Mouse (Mus musculus) intestine, postnatal 0 days (tissue): Measurements from ENCODE around the gene Npc1l1. TPM values are rescaled to one million over a fixed set of nuclear protein-coding genes. Genes with fewer than 3 reads are reported as not detected.

Experiments used
- ATAC-seq: fragments of 200-750 bp; cut with Nextera tagmentation; 2 replicates; pipeline ENCODE4 v1.8.0; 2017; ENCODE audit warnings: mild to moderate bottlenecking, moderate TSS enrichment, moderate library complexity
- H3K27ac ChIP-seq: fragments of 300-500 bp; sonication (generic); 2 replicates; pipeline ENCODE4 v1.5.1; 2014; ENCODE audit warnings: mild to moderate bottlenecking, low read depth, low read length, moderate library complexity
- H3K27me3 ChIP-seq: fragments of 300-500 bp; sonication (generic); replicated peaks from 2 replicates; pipeline ENCODE4 v1.6.1; 2014; ENCODE audit warnings: low read length, mixed read lengths; ENCODE audit not compliant: control insufficient read depth, insufficient read depth
- H3K36me3 ChIP-seq: fragments of 300-500 bp; sonication (generic); 2 replicates; pipeline ENCODE4 v1.6.1; 2014; ENCODE audit warnings: mild to moderate bottlenecking, moderate library complexity; ENCODE audit not compliant: control insufficient read depth, insufficient read depth
- H3K4me1 ChIP-seq: fragments of 300-500 bp; sonication (generic); replicated peaks from 2 replicates; pipeline ENCODE4 v1.6.1; 2014; ENCODE audit warnings: antibody characterized with exemption, low read length, mixed read lengths; ENCODE audit not compliant: control insufficient read depth, insufficient read depth
- H3K4me2 ChIP-seq: fragments of 300-500 bp; sonication (generic); replicated peaks from 2 replicates; pipeline ENCODE4 v1.6.1; 2014; ENCODE audit warnings: low read depth, mild to moderate bottlenecking, moderate library complexity
- H3K4me3 ChIP-seq: fragments of 300-500 bp; sonication (generic); 2 replicates; pipeline ENCODE4 v1.5.1; 2014; ENCODE audit warnings: low read depth, low read length
- H3K9ac ChIP-seq: fragments of 300-500 bp; sonication (generic); 2 replicates; pipeline ENCODE4 v1.6.1; 2014; ENCODE audit warnings: mild to moderate bottlenecking, low read depth, low read length
- H3K9me3 ChIP-seq: fragments of 300-500 bp; sonication (generic); 2 replicates; pipeline ENCODE4 v1.6.1; 2016; ENCODE audit warnings: mixed run types; ENCODE audit not compliant: control insufficient read depth
- CTCF ChIP-seq: sonication (generic); IDR thresholded peaks from 2 replicates; pipeline ENCODE4 v1.5.1; 2016; ENCODE audit warnings: low read depth, mild to moderate bottlenecking, control low read depth, antibody characterized with exemption, moderate library complexity
- WGBS: fragments of 180-500 bp; shearing (Covaris S2); extraction: QIAGEN DNeasy Blood & Tissue Kit; methylation state at CpG from one replicate; pipeline ENCODE4 v1.1.7; 2014; 5-methylcytosine and 5-hydroxymethylcytosine counted together
- polyA plus RNA-seq: library from polyadenylated mRNA; unstranded; fragments of >200 nt; fragmentation: Nextera tagmentation; extraction: Ambion mirVana; gene quantifications from 2 replicates; pipeline ENCODE4 v1.2.1, GENCODE M21; 2015

The Npc1l1 gene
- polyA plus RNA-seq, 1 experiment from 2014 or later = 70.7 TPM

GRCm38 (mm10) chr11:6184202-6184935, 45.6 kb downstream of the Npc1l1 start:
- Histone ChIP-seq H3K4me2 (no peak overlapping the region), H3K4me3 (no peak overlapping the region), H3K9ac (no peak overlapping the region), H3K9me3 (no peaks in the 10 kb centered on the region), H3K4me1 (peaks cover 3% of the 10 kb centered on the region; the same call in 1 of the 2 replicates), H3K36me3 (peaks cover 4% of the 10 kb centered on the region; the same call in 1 of the 2 replicates), H3K27me3 (no peaks in the 10 kb centered on the region), H3K27ac (no peak overlapping the region)
- no peak for TF ChIP-seq CTCF
- WGBS = 34% methylated on average over 11 of the region's 11 CpGs
- no peak for ATAC-seq

GRCm38 (mm10) chr11:6183246-6183645, 46.7 kb downstream of the Npc1l1 start:
- no peak for ATAC-seq
- no peaks in the 10 kb centered on the region for H3K27me3 ChIP-seq
- H3K9me3 ChIP-seq = no peaks in the 10 kb centered on the region
- no peak overlapping the region for H3K27ac ChIP-seq
- 77% methylated on average over 2 of the region's 2 CpGs for WGBS
- TF ChIP-seq CTCF = no peak
- H3K4me2 ChIP-seq = no peak overlapping the region
- peaks cover 3% of the 10 kb centered on the region; the same call in 1 of the 2 replicates for H3K4me1 ChIP-seq
- H3K4me3 ChIP-seq = no peak overlapping the region
- peaks cover 4% of the 10 kb centered on the region; the same call in 1 of the 2 replicates for H3K36me3 ChIP-seq
- no peak overlapping the region for H3K9ac ChIP-seq

GRCm38 (mm10) chr11:6180811-6181399, 49.0 kb downstream of the Npc1l1 start:
- Histone ChIP-seq H3K4me3 (no peak overlapping the region), H3K4me2 (no peak overlapping the region), H3K9ac (no peak overlapping the region), H3K27me3 (no peaks in the 10 kb centered on the region), H3K27ac (no peak overlapping the region), H3K36me3 (no peaks in the 10 kb centered on the region), H3K4me1 (peaks cover 3% of the 10 kb centered on the region; the same call in 1 of the 2 replicates), H3K9me3 (no peaks in the 10 kb centered on the region)
- peak; percentile 35 for TF ChIP-seq CTCF
- WGBS = 67% methylated on average over 6 of the region's 6 CpGs
- ATAC-seq = no peak

GRCm38 (mm10) chr11:6179194-6179593, 50.7 kb downstream of the Npc1l1 start:
- peaks cover 11% of the 10 kb centered on the region for H3K4me1 ChIP-seq
- no peak for TF ChIP-seq CTCF
- no peak overlapping the region for H3K4me2 ChIP-seq
- no peak overlapping the region for H3K9ac ChIP-seq
- ATAC-seq = no peak
- 27% methylated on average over 8 of the region's 8 CpGs for WGBS
- no peak overlapping the region for H3K27ac ChIP-seq
- H3K4me3 ChIP-seq = no peak overlapping the region
- H3K9me3 ChIP-seq = no peaks in the 10 kb centered on the region
- no peaks in the 10 kb centered on the region for H3K27me3 ChIP-seq
- no peaks in the 10 kb centered on the region for H3K36me3 ChIP-seq

- no peak for ATAC-seq
- Histone ChIP-seq H3K9ac (no peak overlapping the region), H3K27ac (no peak overlapping the region), H3K27me3 (no peaks in the 10 kb centered on the region), H3K4me1 (peaks cover 8% of the 10 kb centered on the region), H3K9me3 (no peaks in the 10 kb centered on the region), H3K4me3 (no peak overlapping the region), H3K36me3 (no peaks in the 10 kb centered on the region), H3K4me2 (no peak overlapping the region)
- no peak for TF ChIP-seq CTCF
- WGBS = 45% methylated on average over 2 of the region's 2 CpGs
These were observed 51.2 kb downstream of the Npc1l1 start for GRCm38 (mm10) chr11:6178673-6179166.

GRCm38 (mm10) chr11:6177781-6178420, 52.0 kb downstream of the Npc1l1 start:
- Histone ChIP-seq H3K36me3 (no peaks in the 10 kb centered on the region), H3K27me3 (no peaks in the 10 kb centered on the region), H3K9me3 (no peaks in the 10 kb centered on the region), H3K4me1 (peaks cover 8% of the 10 kb centered on the region), H3K9ac (no peak overlapping the region), H3K4me3 (no peak overlapping the region), H3K27ac (no peak overlapping the region), H3K4me2 (no peak overlapping the region)
- WGBS = 84% methylated on average over 8 of the region's 8 CpGs
- TF ChIP-seq CTCF = no peak
- ATAC-seq = no peak
